Comparison of ENCODE assay signal across 20 mouse cellular contexts in genomic region chr19:36953637-36954206, GRCm38 (mm10). TPM values are rescaled to one million over a fixed set of nuclear protein-coding genes. Genes with fewer than 3 reads are reported as not detected.
DNase-seq lines count a peak whose midpoint lies in the region; ATAC-seq and TF ChIP-seq lines count a peak whose summit lies in the region.
"Had no signal": no experiment of that assay in that cellular context is flagged by ENCODE, and none has a peak within 500 bp of the region (broad histone marks: within the 10 kb centered on the region; RNA-seq: fewer than 3 reads in every experiment).

No protein-coding gene starts in this region.

- H3K9ac ChIP-seq in heart, adult 2 months (ENCODE audit: low read depth, low read length): no peak overlapping the region
- H3K9ac ChIP-seq in CH12.LX (ENCODE audit: insufficient read depth, low read depth): peak overlapping the region; percentile 9
- no peak overlapping the region for H3K9ac ChIP-seq in MEL (ENCODE audit: control insufficient read depth, low read depth, low read length, poor library complexity, severe bottlenecking)
- H3K9ac ChIP-seq in liver, embryonic 14.5 days (replicated peaks): no peak overlapping the region
- no peak overlapping the region for H3K9ac ChIP-seq in forebrain, embryonic 11.5 days (ENCODE audit: low read length)
- H3K9ac ChIP-seq: midbrain, embryonic 12.5 days had no signal

- TF ChIP-seq RAD21 in CH12.LX (IDR thresholded peaks at IDR 0.05; ENCODE audit: low read depth, low read length) (no peak), MEL (IDR thresholded peaks at IDR 0.05; ENCODE audit: low read depth, low read length) (no peak)

- peaks cover 1% of the 10 kb centered on the region for H3K4me1 ChIP-seq in heart, adult 2 months (ENCODE audit: control insufficient read depth, insufficient read depth, low read length)
- H3K4me1 ChIP-seq in CH12.LX (ENCODE audit: control insufficient read depth in 1 of 2, insufficient read depth in 2 of 2): peaks cover 3 to 6% of the 10 kb centered on the region in 2 experiments; a peak in 2 of 4 replicates
- H3K4me1 ChIP-seq in MEL (ENCODE audit: control insufficient read depth in 1 of 2, insufficient read depth in 2 of 2, low read length in 2 of 2): peaks cover 17 to 24% of the 10 kb centered on the region in 2 experiments
- peaks cover 12 to 15% of the 10 kb centered on the region in 2 experiments for H3K4me1 ChIP-seq in liver, embryonic 14.5 days (replicated peaks; ENCODE audit: control insufficient read depth in 2 of 2, insufficient read depth in 2 of 2, low read length in 1 of 2)
- no peaks in the 10 kb centered on the region for H3K4me1 ChIP-seq in forebrain, embryonic 11.5 days (replicated peaks; ENCODE audit: control insufficient read depth, insufficient read depth, low read length)
- H3K4me1 ChIP-seq: midbrain, embryonic 12.5 days had no signal

- DNase-seq in heart, postnatal 10 days: peak; percentile 14 to 16
- no peak for DNase-seq in heart, adult 2 months
- DNase-seq in CH12.LX (ENCODE audit: extremely low read depth) (no peak), MEL (ENCODE audit: low read depth, low spot score) (peak; percentile 63)
- no peak for DNase-seq in liver, embryonic 14.5 days (ENCODE audit: low read depth in 3 of 3, low spot score in 3 of 3)
- DNase-seq in thymus, postnatal 25 days: no peak
- DNase-seq in forebrain, embryonic 11.5 days (ENCODE audit: low spot score): no peak
- DNase-seq: cerebellum, adult 2 months; cerebellum, postnatal 25 days; gastrocnemius, postnatal 36 days; kidney, adult 18-20 months; layer of hippocampus, adult 9-11 months; right cerebral cortex, postnatal 14 days; thymus, adult 2 months had no signal

- no peak overlapping the region for H3K27ac ChIP-seq in heart, adult 2 months
- no peak overlapping the region for H3K27ac ChIP-seq in CH12.LX (ENCODE audit: insufficient read depth, low read depth)
- peak overlapping the region; percentile 30; the same call in 1 of the 2 replicates for H3K27ac ChIP-seq in MEL (ENCODE audit: control insufficient read depth, low read depth, low read length)
- H3K27ac ChIP-seq in liver, embryonic 14.5 days: no peak overlapping the region
- H3K27ac ChIP-seq in forebrain, embryonic 11.5 days (ENCODE audit: low read depth, low read length): no peak overlapping the region
- H3K27ac ChIP-seq: forebrain, embryonic 10.5 days; left cerebral cortex, adult 2 months; macrophage; midbrain, embryonic 12.5 days; stomach, postnatal 0 days had no signal

- H3K27me3 ChIP-seq in heart, adult 2 months (ENCODE audit: control insufficient read depth, insufficient read depth, low read length): no peaks in the 10 kb centered on the region
- H3K27me3 ChIP-seq in CH12.LX (replicated peaks): no peaks in the 10 kb centered on the region
- H3K27me3 ChIP-seq in MEL (ENCODE audit: control insufficient read depth in 1 of 2, insufficient read depth in 2 of 2, low read length in 2 of 2): no peaks in the 10 kb centered on the region
- H3K27me3 ChIP-seq in liver, embryonic 14.5 days (ENCODE audit: control insufficient read depth, insufficient read depth, low read length): no peaks in the 10 kb centered on the region
- no peaks in the 10 kb centered on the region for H3K27me3 ChIP-seq in forebrain, embryonic 11.5 days (ENCODE audit: control insufficient read depth, insufficient read depth, low read length)
- H3K27me3 ChIP-seq: midbrain, embryonic 12.5 days had no signal

- in situ Hi-C loops in CH12.LX (cut with MboI; ENCODE audit: low pct_ligation_motif_present, low pct_unique_long_range_greater_than_20kb, low sequenced_read_pairs): no loop called here

- TF ChIP-seq CTCF in heart, adult 2 months (IDR thresholded peaks at IDR 0.05): no peak
- TF ChIP-seq CTCF in CH12.LX (conservative IDR thresholded peaks at IDR 0.05 in 1 of 2, IDR thresholded peaks at IDR 0.05 in 1 of 2; ENCODE audit: low read depth in 2 of 2, low read length in 2 of 2) (no peak), MEL (IDR thresholded peaks at IDR 0.05 in 2 of 3, conservative IDR thresholded peaks at IDR 0.05 in 1 of 3; ENCODE audit: control insufficient read depth in 1 of 3, insufficient read depth in 1 of 3, low read depth in 2 of 3, low read length in 3 of 3, poor library complexity in 1 of 3, severe bottlenecking in 1 of 3) (no peak)
- no peak for TF ChIP-seq CTCF in liver, embryonic 14.5 days (IDR thresholded peaks at IDR 0.05; ENCODE audit: low read depth)

- TF ChIP-seq POLR2A in heart, adult 2 months (IDR thresholded peaks at IDR 0.05; ENCODE audit: insufficient read depth, low read depth, low read length): no peak
- TF ChIP-seq POLR2A in CH12.LX (IDR thresholded peaks at IDR 0.05; ENCODE audit: low read depth, low read length) (no peak), MEL (IDR thresholded peaks at IDR 0.05; ENCODE audit: control insufficient read depth in 1 of 2, insufficient read depth in 1 of 2, low read depth in 1 of 2, low read length in 2 of 2, poor library complexity in 1 of 2) (no peak)

- peak; percentile 65 for ATAC-seq in liver, embryonic 14.5 days (ENCODE audit: insufficient read depth)
- ATAC-seq in forebrain, embryonic 11.5 days (replicated peaks; ENCODE audit: low FRiP score): no peak

- H3K4me3 ChIP-seq in heart, adult 2 months: no peak overlapping the region
- H3K4me3 ChIP-seq in CH12.LX (replicated peaks in 1 of 3; ENCODE audit: low read depth in 2 of 3, low read length in 2 of 3, poor library complexity in 1 of 3) (no peak overlapping the region), MEL (ENCODE audit: control insufficient read depth in 1 of 2, insufficient read depth in 1 of 2, low read depth in 2 of 2, low read length in 2 of 2) (no peak overlapping the region)
- H3K4me3 ChIP-seq in liver, embryonic 14.5 days (ENCODE audit: insufficient read depth in 1 of 2, low read depth in 2 of 2, low read length in 2 of 2): no peak overlapping the region
- H3K4me3 ChIP-seq in forebrain, embryonic 11.5 days (ENCODE audit: low read depth, low read length): no peak overlapping the region
- H3K4me3 ChIP-seq: forebrain, embryonic 10.5 days; left cerebral cortex, adult 2 months; midbrain, embryonic 12.5 days had no signal

- TF ChIP-seq EP300 in heart, adult 2 months (IDR thresholded peaks at IDR 0.05; ENCODE audit: insufficient read depth, low read depth, low read length): no peak
- TF ChIP-seq EP300 in CH12.LX (IDR thresholded peaks at IDR 0.05; ENCODE audit: low read length) (no peak), MEL (IDR thresholded peaks at IDR 0.05; ENCODE audit: low read depth in 1 of 2, low read length in 2 of 2) (peak in 1 of 2 experiments; percentile 42; a peak in 3 of 4 replicates)
- no peak for TF ChIP-seq EP300 in liver, embryonic 14.5 days (IDR thresholded peaks at IDR 0.05; ENCODE audit: low read depth)

- WGBS in heart, adult 2 months: 57% methylated on average over 4 of the region's 4 CpGs
- 25% methylated on average over 4 of the region's 4 CpGs for WGBS in liver, embryonic 14.5 days (ENCODE audit: insufficient replicate concordance)
- 58% methylated on average over 4 of the region's 4 CpGs for WGBS in forebrain, embryonic 11.5 days

- peaks cover 2% of the 10 kb centered on the region; the same call in 1 of the 2 replicates for H3K36me3 ChIP-seq in heart, adult 2 months (ENCODE audit: control insufficient read depth, insufficient read depth, low read length)
- peaks cover 18 to 56% of the 10 kb centered on the region in 2 experiments for H3K36me3 ChIP-seq in CH12.LX (replicated peaks in 1 of 2; ENCODE audit: control insufficient read depth in 1 of 2, insufficient read depth in 1 of 2, low read length in 1 of 2)
- peaks cover 39 to 61% of the 10 kb centered on the region in 2 experiments for H3K36me3 ChIP-seq in MEL (ENCODE audit: control insufficient read depth in 1 of 2, insufficient read depth in 2 of 2, low read length in 2 of 2)
- peaks cover 27% of the 10 kb centered on the region for H3K36me3 ChIP-seq in liver, embryonic 14.5 days (replicated peaks; ENCODE audit: control insufficient read depth, insufficient read depth, low read depth)
- no peaks in the 10 kb centered on the region; the same call in 1 of the 2 replicates for H3K36me3 ChIP-seq in forebrain, embryonic 11.5 days (ENCODE audit: control insufficient read depth, insufficient read depth, low read length)

- intact Hi-C loops in heart, postnatal 10 days (cut with DNase I): no loop called here
- intact Hi-C loops in heart, adult 2 months (cut with DNase I): no loop called here

- dilution Hi-C loops in CH12.LX (cut with MboI; ENCODE audit: extremely low pct_ligation_motif_present, extremely low pct_unique_long_range_greater_than_20kb, low sequenced_read_pairs): no loop called here

- H3K79me2 ChIP-seq in heart, adult 2 months (replicated peaks; ENCODE audit: control insufficient read depth, insufficient read depth, low read length): no peaks in the 10 kb centered on the region
- peaks cover 16% of the 10 kb centered on the region for H3K79me2 ChIP-seq in CH12.LX (replicated peaks; ENCODE audit: control insufficient read depth, extremely low read depth, insufficient read depth, poor library complexity, severe bottlenecking)
- H3K79me2 ChIP-seq in MEL (ENCODE audit: control insufficient read depth, insufficient read depth, low read length, poor library complexity): peaks cover 14% of the 10 kb centered on the region; the same call in 1 of the 2 replicates

- no peak overlapping the region for H3K4me2 ChIP-seq in CH12.LX (ENCODE audit: insufficient read depth, low read depth, poor library complexity, severe bottlenecking)
- no peak overlapping the region for H3K4me2 ChIP-seq in liver, embryonic 14.5 days (ENCODE audit: low read depth)
- no peak overlapping the region for H3K4me2 ChIP-seq in forebrain, embryonic 11.5 days (ENCODE audit: low read depth, low read length, severe bottlenecking)
- H3K4me2 ChIP-seq: heart, embryonic 11.5 days; midbrain, embryonic 12.5 days had no signal

- no peaks in the 10 kb centered on the region for H3K9me3 ChIP-seq in CH12.LX (replicated peaks; ENCODE audit: low read length)
- no peaks in the 10 kb centered on the region for H3K9me3 ChIP-seq in MEL (replicated peaks; ENCODE audit: insufficient read depth, low read length)
- H3K9me3 ChIP-seq in liver, embryonic 14.5 days (ENCODE audit: control insufficient read depth, low read length): no peaks in the 10 kb centered on the region
- H3K9me3 ChIP-seq in forebrain, embryonic 11.5 days (ENCODE audit: control insufficient read depth, low read length): no peaks in the 10 kb centered on the region
- H3K9me3 ChIP-seq: forebrain, embryonic 10.5 days; midbrain, embryonic 12.5 days had no signal

RNA-seq across cellular contexts. Expression of gene Btaf1, which starts 27.8 kb away (rescaled TPM):
- 10 to 100 TPM; 13.6 to 16.6 TPM for total RNA-seq in heart, postnatal 10 days (2021)
- 10 to 100 TPM; 12.4 to 13.5 TPM for total RNA-seq in heart, adult 2 months (2021)
- 2.7 and 5.5 TPM in 2 replicates for polyA plus RNA-seq in heart, adult 2 months (2012; rRNA removed)
- total RNA-seq in CH12.LX (2012; rRNA removed) (38.3 and 42.8 TPM in 2 replicates), CH12.LX (2014; rRNA removed) (43.2 and 52.7 TPM in 2 replicates), MEL (2012; rRNA removed) (69.5 and 75.3 TPM in 2 replicates)
- polyA plus RNA-seq in CH12.LX (2012; ENCODE audit: insufficient read length, low read depth) (29.4 and 31.9 TPM in 2 replicates), MEL (2012; ENCODE audit: insufficient read depth in 1 of 2, insufficient read length in 2 of 2, low read depth in 1 of 2, low replicate concordance in 2 of 2, missing spikeins in 1 of 2) (10 to 100 TPM; 40.1 to 46.1 TPM)
- polyA plus RNA-seq in liver, embryonic 14.5 days (2012; rRNA removed): 6.5 and 8.4 TPM in 2 replicates
- 13.1 and 14.8 TPM in 2 replicates for polyA plus RNA-seq in liver, embryonic 14.5 days (2014; fragmentation: Nextera tagmentation; extraction: Ambion mirVana)
- polyA plus RNA-seq in forebrain, embryonic 11.5 days (2014; fragmentation: Nextera tagmentation; extraction: Ambion mirVana): 23.3 and 23.8 TPM in 2 replicates

RNA-seq across cellular contexts. Expression of gene Fgfbp3, which starts 34.3 kb away (rescaled TPM):
- 1 to 10 TPM; 2.9 to 4.4 TPM for total RNA-seq in heart, postnatal 10 days (2021)
- total RNA-seq in heart, adult 2 months (2021): 1 to 10 TPM; 1.7 to 3.1 TPM
- 0.67 and 1.3 TPM in 2 replicates for polyA plus RNA-seq in heart, adult 2 months (2012; rRNA removed)
- total RNA-seq in CH12.LX (2012; rRNA removed) (1.4 and 1.6 TPM in 2 replicates), CH12.LX (2014; rRNA removed) (0.64 and 1.3 TPM in 2 replicates), MEL (2012; rRNA removed) (2.6 and 2.7 TPM in 2 replicates)
- polyA plus RNA-seq in CH12.LX (2012; ENCODE audit: insufficient read length, low read depth) (1.8 and 2.1 TPM in 2 replicates), MEL (2012; ENCODE audit: insufficient read depth in 1 of 2, insufficient read length in 2 of 2, low read depth in 1 of 2, low replicate concordance in 2 of 2, missing spikeins in 1 of 2) (10 to 100 TPM in 1 of 2 experiments, not detected in 1; 10.0 TPM)
- 1.1 and 1.2 TPM in 2 replicates for polyA plus RNA-seq in liver, embryonic 14.5 days (2012; rRNA removed)
- polyA plus RNA-seq in liver, embryonic 14.5 days (2014; fragmentation: Nextera tagmentation; extraction: Ambion mirVana): 0.72 and 0.97 TPM in 2 replicates
- polyA plus RNA-seq in forebrain, embryonic 11.5 days (2014; fragmentation: Nextera tagmentation; extraction: Ambion mirVana): 28.6 and 29.3 TPM in 2 replicates

Comparison
In these comparisons a context has a peak if more than half of its experiments do, and no peak if none do; other contexts are left out.
1. DNase-seq: peak in heart, postnatal 10 days (2 of 2) and MEL (single experiment); none in heart, adult 2 months (0 of 2), CH12.LX (single experiment), liver, embryonic 14.5 days (0 of 3), thymus, postnatal 25 days (single experiment) and forebrain, embryonic 11.5 days (single experiment).